Mouse (Mus musculus): ENCODE measurements around the gene Mbd3. TPM values are rescaled to one million over a fixed set of nuclear protein-coding genes. Genes with fewer than 3 reads are reported as not detected.

Mbd3 gene
- polyA plus RNA-seq (2015; fragmentation: Nextera tagmentation; extraction: Ambion mirVana) = 174 and 188 TPM in 2 replicates

DNA sequence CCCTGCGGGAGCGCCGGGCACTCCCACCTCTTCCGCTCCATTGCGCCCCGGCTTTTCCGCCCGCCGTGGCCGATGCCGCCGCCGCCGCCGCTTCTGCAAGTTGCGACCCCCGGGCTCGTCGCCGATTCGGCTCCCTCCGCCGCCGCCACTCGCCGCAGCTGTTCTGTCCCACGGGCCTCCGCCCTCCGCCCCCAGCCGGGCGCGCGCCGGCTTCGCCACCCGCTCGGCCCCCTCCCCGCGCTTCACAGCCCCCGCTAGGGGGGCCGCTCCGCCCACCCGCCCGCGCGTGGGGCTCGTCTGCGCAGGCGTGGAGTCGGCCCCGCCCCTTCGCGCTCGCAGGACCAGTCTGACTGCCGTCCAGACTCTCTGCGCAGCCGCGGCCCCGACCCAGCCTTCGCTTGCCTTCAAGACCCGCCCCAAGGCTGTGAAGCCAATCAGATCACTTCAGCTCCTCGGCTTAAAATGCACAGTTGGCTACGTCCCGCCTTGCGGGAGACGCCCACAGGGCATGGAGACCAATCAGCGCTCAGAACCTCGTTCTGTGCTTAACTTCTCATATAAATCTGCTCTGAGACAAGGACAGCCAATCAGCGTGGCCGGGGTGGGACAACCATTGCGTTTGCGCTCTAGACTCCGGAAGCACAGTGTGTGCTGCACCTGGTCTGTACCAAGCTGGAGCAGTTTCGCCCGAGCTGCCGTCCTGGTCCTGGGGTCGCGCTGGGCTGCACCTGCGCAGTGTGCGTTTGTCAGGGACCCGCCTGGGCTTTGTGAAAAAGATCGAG is at the start of gene Mbd3:
Gene Mbd3, minus strand, starts transcription at position 360 of the 782 bp plus-strand sequence.
- under 1% methylated on average over 64 of the region's 82 CpGs for WGBS
- peaks cover 29% of the 10 kb centered on the region for H3K36me3 ChIP-seq (ENCODE audit: control insufficient read depth, insufficient read depth, low read length)
- no peaks in the 10 kb centered on the region for H3K27me3 ChIP-seq (ENCODE audit: control insufficient read depth, insufficient read depth, low read depth, low read length)
- peak within 1 kb of the TSS; percentile 73 for H3K4me3 ChIP-seq (ENCODE audit: low read depth, low read length)
- peak within 1 kb of the TSS; percentile 95 for H3K9ac ChIP-seq (ENCODE audit: low read depth, low read length)
- H3K27ac ChIP-seq (ENCODE audit: low read length) = peak within 1 kb of the TSS; percentile 100
- H3K4me1 ChIP-seq (ENCODE audit: control insufficient read depth, insufficient read depth, low read length) = peaks cover 21% of the 10 kb centered on the region
- peak; percentile 96 for ATAC-seq
- H3K9me3 ChIP-seq (replicated peaks; ENCODE audit: control insufficient read depth, low read length, poor library complexity, severe bottlenecking) = no peaks in the 10 kb centered on the region
- H3K4me2 ChIP-seq (ENCODE audit: low read length) = peak within 1 kb of the TSS; percentile 93

DNA sequence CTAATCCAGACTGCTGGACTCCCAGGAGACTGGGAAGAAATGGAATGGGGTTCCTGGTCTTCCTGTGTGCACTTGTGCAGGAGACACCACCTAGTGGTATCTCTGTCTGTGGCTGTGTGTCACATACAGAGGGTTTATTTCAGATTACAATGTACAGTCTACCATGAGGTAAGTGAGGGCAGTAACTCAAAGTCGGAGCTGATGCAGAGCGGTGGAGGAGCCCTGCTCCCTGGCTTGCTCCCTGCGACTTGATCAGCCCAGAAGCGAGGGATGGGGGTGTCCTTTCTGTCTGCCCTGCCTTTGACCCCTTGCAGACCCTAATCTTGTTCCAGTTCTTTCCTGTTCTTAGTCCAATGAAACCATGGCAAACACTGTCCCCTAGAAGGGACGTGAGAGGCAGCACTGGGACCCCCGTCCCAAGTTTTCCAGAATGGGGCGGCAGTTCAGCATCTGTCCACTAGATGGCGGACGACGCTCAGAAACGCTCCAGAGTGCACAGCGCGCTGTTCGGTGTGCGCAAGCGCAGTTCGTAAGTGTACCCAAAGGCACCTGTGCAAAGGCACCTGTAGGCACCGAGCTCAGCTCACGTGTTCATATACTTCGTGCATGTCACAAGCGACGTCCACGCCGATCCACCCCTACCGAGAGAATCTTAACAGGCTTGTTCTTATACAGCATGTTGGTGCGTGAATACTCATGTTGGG is 46.7 kb upstream of the Mbd3 start:
- Histone ChIP-seq H3K9ac (ENCODE audit: low read depth, low read length) (no peak overlapping the region), H3K4me3 (ENCODE audit: low read depth, low read length) (no peak overlapping the region), H3K36me3 (ENCODE audit: control insufficient read depth, insufficient read depth, low read length) (no peaks in the 10 kb centered on the region), H3K27ac (ENCODE audit: low read length) (no peak overlapping the region), H3K9me3 (replicated peaks; ENCODE audit: control insufficient read depth, low read length, poor library complexity, severe bottlenecking) (no peaks in the 10 kb centered on the region), H3K4me1 (ENCODE audit: control insufficient read depth, insufficient read depth, low read length) (no peaks in the 10 kb centered on the region), H3K4me2 (ENCODE audit: low read length) (peak overlapping the region; percentile 52), H3K27me3 (ENCODE audit: control insufficient read depth, insufficient read depth, low read depth, low read length) (no peaks in the 10 kb centered on the region; the same call in 1 of the 2 replicates)
- 8% methylated on average over 26 of the region's 26 CpGs for WGBS
- peak; percentile 90 for ATAC-seq

DNA sequence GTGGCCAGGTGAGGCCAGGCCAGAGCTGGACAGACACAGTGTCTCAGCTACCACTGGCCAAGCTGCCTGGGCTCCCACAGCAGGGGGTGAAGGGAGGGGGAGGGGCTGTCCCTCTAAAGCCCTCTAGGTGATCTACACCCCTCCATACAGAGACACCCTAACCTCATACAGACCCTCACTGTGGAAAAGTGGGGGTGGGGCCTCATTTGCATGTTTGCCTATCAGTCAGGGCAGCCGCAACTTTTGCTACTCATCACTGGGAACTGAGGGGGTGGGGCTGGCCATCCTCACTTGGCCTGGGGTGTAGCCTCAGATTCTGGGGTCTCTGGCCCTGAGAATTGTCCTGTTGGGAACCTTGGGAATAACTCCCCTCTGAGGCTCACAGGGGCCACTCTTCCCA is 45.7 kb upstream of the Mbd3 start:
- ATAC-seq = no peak
- Histone ChIP-seq H3K36me3 (ENCODE audit: control insufficient read depth, insufficient read depth, low read length) (no peaks in the 10 kb centered on the region), H3K4me3 (ENCODE audit: low read depth, low read length) (no peak overlapping the region), H3K27me3 (ENCODE audit: control insufficient read depth, insufficient read depth, low read depth, low read length) (no peaks in the 10 kb centered on the region; the same call in 1 of the 2 replicates), H3K4me1 (ENCODE audit: control insufficient read depth, insufficient read depth, low read length) (no peaks in the 10 kb centered on the region), H3K9me3 (replicated peaks; ENCODE audit: control insufficient read depth, low read length, poor library complexity, severe bottlenecking) (no peaks in the 10 kb centered on the region), H3K9ac (ENCODE audit: low read depth, low read length) (no peak overlapping the region), H3K27ac (ENCODE audit: low read length) (no peak overlapping the region), H3K4me2 (ENCODE audit: low read length) (no peak overlapping the region)
- WGBS = 41% methylated on average over 1 of the region's 1 CpGs

DNA sequence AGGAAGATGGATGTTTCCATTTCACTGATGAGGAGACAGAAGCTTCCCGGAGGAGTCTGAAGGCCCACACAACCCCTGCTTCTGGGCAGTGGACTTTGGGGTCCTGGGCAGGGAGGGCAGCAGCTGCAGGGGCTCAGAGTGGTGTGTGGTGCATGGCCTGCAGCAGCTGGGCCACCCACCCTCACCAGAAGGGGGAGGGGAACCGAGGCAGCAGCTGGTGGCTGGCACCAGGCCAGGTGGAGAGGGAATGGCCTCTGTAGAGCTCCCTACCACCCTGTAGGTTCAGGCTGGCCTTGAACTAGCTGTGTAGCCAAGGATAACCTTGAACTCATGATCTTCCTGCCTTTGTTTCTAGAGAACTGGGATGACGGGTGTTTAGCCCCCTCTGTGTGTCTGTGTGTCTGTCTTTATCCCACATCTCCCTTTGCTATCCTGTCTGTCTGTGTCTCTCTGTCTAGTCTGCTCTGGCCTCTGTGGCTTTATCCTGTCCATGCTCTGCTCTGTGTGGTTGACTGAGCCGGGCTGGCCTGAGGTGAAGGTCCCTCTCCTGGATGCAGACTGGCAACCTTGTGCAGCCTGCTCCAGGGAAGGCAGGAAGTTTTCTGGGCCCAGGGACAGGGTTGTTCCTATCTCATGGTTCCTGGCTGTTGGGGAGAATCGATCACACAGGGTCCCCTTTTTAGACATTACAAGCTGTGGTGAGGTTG is 45.1 kb upstream of the Mbd3 start:
- Histone ChIP-seq H3K9me3 (replicated peaks; ENCODE audit: control insufficient read depth, low read length, poor library complexity, severe bottlenecking) (no peaks in the 10 kb centered on the region), H3K4me3 (ENCODE audit: low read depth, low read length) (no peak overlapping the region), H3K36me3 (ENCODE audit: control insufficient read depth, insufficient read depth, low read length) (no peaks in the 10 kb centered on the region), H3K9ac (ENCODE audit: low read depth, low read length) (no peak overlapping the region), H3K27me3 (ENCODE audit: control insufficient read depth, insufficient read depth, low read depth, low read length) (no peaks in the 10 kb centered on the region; the same call in 1 of the 2 replicates), H3K27ac (ENCODE audit: low read length) (no peak overlapping the region), H3K4me2 (ENCODE audit: low read length) (no peak overlapping the region), H3K4me1 (ENCODE audit: control insufficient read depth, insufficient read depth, low read length) (no peaks in the 10 kb centered on the region)
- no peak for ATAC-seq
- 39% methylated on average over 5 of the region's 5 CpGs for WGBS

DNA sequence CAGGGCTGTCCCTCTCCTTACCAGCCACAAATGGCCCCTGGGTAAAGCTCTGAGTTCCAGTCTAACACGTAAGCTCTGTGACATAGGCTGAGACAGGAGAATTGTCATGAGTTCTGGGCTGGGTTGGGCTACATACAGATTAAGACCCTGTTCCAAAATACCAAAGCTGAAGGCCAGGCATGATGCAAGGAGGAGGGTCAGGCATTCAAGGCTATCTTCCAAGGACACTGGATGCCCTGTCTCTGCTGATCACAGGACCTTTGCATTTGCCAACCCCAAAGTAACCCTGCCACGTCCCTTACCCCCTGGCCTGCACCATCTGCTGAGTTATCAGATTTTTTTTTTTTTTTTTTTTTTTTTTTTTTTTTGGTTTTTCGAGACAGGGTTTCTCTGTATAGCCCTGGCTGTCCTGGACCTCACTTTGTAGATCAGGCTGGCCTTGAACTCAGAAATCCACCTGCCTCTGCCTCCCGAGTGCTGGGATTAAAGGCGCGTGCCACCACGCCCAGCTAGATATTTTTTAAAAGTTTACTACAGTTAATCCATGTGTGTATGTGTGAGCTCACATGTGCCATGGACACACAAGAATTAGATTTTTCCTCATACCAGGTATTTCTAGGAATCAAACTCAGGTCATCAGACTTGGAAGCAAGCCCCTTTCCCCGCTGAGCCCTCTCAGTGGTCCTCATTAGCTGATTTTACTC is 44.4 kb upstream of the Mbd3 start:
- no peak overlapping the region for H3K4me3 ChIP-seq (ENCODE audit: low read depth, low read length)
- no peak for ATAC-seq
- H3K27me3 ChIP-seq (ENCODE audit: control insufficient read depth, insufficient read depth, low read depth, low read length) = no peaks in the 10 kb centered on the region; the same call in 1 of the 2 replicates
- no peak overlapping the region for H3K9ac ChIP-seq (ENCODE audit: low read depth, low read length)
- no peak overlapping the region for H3K27ac ChIP-seq (ENCODE audit: low read length)
- H3K36me3 ChIP-seq (ENCODE audit: control insufficient read depth, insufficient read depth, low read length) = no peaks in the 10 kb centered on the region
- 75% methylated on average over 8 of the region's 8 CpGs for WGBS
- H3K4me1 ChIP-seq (ENCODE audit: control insufficient read depth, insufficient read depth, low read length) = no peaks in the 10 kb centered on the region
- no peak overlapping the region for H3K4me2 ChIP-seq (ENCODE audit: low read length)
- no peaks in the 10 kb centered on the region for H3K9me3 ChIP-seq (replicated peaks; ENCODE audit: control insufficient read depth, low read length, poor library complexity, severe bottlenecking)

DNA sequence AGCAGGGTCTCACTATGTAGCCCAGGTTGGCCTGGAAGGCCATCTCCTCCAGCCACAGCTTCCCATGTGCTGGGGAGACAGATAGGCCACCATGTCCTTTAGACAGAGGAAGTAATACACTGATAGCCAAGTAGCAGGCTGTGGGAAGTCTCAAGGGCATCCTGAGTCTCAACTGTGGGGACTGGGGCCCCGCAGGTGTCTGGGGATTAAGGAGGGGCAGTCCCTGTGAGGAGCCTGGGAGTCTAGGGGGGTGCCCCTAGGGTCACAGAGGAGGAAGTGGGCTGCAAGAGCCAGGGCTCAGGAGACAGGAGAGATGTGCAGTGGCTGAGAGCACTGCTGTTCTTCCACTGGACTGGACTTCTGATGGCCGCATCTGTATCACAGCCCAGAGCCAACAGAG is 43.6 kb upstream of the Mbd3 start:
- Histone ChIP-seq H3K4me3 (ENCODE audit: low read depth, low read length) (no peak overlapping the region), H3K4me2 (ENCODE audit: low read length) (no peak overlapping the region), H3K9me3 (replicated peaks; ENCODE audit: control insufficient read depth, low read length, poor library complexity, severe bottlenecking) (no peaks in the 10 kb centered on the region), H3K27me3 (ENCODE audit: control insufficient read depth, insufficient read depth, low read depth, low read length) (no peaks in the 10 kb centered on the region; the same call in 1 of the 2 replicates), H3K36me3 (ENCODE audit: control insufficient read depth, insufficient read depth, low read length) (no peaks in the 10 kb centered on the region), H3K9ac (ENCODE audit: low read depth, low read length) (0 out of 2 replicates have a peak overlapping the region, but pooled peaks have one; percentile 6), H3K4me1 (ENCODE audit: control insufficient read depth, insufficient read depth, low read length) (no peaks in the 10 kb centered on the region), H3K27ac (ENCODE audit: low read length) (no peak overlapping the region)
- no peak for ATAC-seq
- 54% methylated on average over 2 of the region's 2 CpGs for WGBS

DNA sequence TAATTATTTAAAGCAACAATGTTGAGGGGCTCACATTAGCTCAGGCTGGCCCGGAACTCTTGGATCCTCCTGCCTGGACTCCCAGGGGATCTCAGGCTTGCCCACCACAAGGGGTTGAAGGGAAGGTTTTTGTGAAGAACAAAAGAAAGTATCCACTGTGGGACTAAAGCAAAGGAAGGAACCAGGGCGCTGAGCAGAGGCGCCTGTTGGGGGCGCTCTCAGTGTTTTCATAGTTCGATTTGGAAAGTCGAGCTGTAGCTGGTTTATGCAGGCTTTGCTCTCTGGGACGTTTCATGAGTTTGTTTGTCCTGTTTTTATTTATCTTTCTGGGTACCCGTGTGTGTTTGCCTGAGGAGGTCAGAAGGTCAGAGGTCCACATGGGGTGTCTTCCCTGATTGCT is 42.2 kb upstream of the Mbd3 start:
- no peak overlapping the region for H3K4me2 ChIP-seq (ENCODE audit: low read length)
- H3K9me3 ChIP-seq (replicated peaks; ENCODE audit: control insufficient read depth, low read length, poor library complexity, severe bottlenecking) = no peaks in the 10 kb centered on the region
- H3K36me3 ChIP-seq (ENCODE audit: control insufficient read depth, insufficient read depth, low read length) = no peaks in the 10 kb centered on the region
- 67% methylated on average over 8 of the region's 8 CpGs for WGBS
- no peak overlapping the region for H3K9ac ChIP-seq (ENCODE audit: low read depth, low read length)
- H3K4me1 ChIP-seq (ENCODE audit: control insufficient read depth, insufficient read depth, low read length) = no peaks in the 10 kb centered on the region
- no peaks in the 10 kb centered on the region for H3K27me3 ChIP-seq (ENCODE audit: control insufficient read depth, insufficient read depth, low read depth, low read length)
- no peak overlapping the region for H3K27ac ChIP-seq (ENCODE audit: low read length)
- H3K4me3 ChIP-seq (ENCODE audit: low read depth, low read length) = no peak overlapping the region
- no peak for ATAC-seq

DNA sequence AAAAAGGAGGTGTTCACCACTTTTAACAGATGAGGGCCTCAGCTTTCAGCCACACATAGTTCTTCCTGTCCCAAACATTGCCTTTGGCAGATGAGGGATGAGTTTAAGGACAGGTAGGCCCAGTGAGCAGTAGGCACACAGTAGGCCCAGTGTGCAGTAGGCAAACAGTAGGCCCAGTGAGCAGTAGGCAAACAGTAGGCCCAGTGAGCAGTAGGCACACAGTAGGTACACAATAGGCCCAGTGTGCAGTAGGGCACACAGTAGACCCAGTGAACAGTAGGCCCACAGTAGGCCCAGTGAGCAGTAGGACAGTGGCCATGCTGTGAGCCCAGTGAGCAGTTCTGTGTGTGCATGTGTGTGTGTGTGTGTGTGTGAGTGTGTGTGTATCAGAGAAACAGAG is 40.7 kb upstream of the Mbd3 start:
- no peaks in the 10 kb centered on the region for H3K27me3 ChIP-seq (ENCODE audit: control insufficient read depth, insufficient read depth, low read depth, low read length)
- no peaks in the 10 kb centered on the region for H3K36me3 ChIP-seq (ENCODE audit: control insufficient read depth, insufficient read depth, low read length)
- H3K27ac ChIP-seq (ENCODE audit: low read length) = no peak overlapping the region
- H3K4me2 ChIP-seq (ENCODE audit: low read length) = no peak overlapping the region
- no peaks in the 10 kb centered on the region for H3K9me3 ChIP-seq (replicated peaks; ENCODE audit: control insufficient read depth, low read length, poor library complexity, severe bottlenecking)
- ATAC-seq = no peak
- no peak overlapping the region for H3K9ac ChIP-seq (ENCODE audit: low read depth, low read length)
- no peaks in the 10 kb centered on the region for H3K4me1 ChIP-seq (ENCODE audit: control insufficient read depth, insufficient read depth, low read length)
- H3K4me3 ChIP-seq (ENCODE audit: low read depth, low read length) = no peak overlapping the region
